Mouse (Mus musculus) embryo, embryonic 11 days (tissue): ENCODE results near the gene Usp17la.
"Not testable (repeated sequence)": the region's sequence is repeated elsewhere in the genome, so short reads cannot be mapped to it uniquely, and the experiment has no call there.

Experiments used
- DNase-seq: peaks from one replicate; pipeline ENCODE4 v3.0.0-alpha.2; 2015

Gene Usp17la

DNA sequence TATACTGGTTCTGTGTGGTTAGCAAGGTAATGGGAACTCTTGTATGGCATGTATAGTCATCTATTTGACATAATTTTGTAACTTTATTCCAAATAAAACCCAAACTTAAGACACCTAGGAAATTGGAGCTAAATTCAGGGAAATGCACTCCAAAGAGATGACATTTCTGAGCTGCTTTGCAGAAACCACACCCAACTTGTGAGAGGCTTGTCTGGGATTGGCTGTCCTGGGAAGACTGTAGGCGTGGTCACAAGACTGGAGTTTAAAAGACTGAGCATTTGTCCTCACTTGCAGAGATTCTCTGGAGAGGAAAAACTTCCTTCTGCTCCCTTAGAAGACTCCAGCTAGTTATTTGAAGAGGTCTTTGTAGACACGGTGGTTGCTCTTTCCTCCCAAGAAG, at the start of gene Usp17la:
Gene Usp17la (plus strand): TSS at position 301 of the 400 bp plus-strand sequence.
- not testable (repeated sequence) for DNase-seq

DNA sequence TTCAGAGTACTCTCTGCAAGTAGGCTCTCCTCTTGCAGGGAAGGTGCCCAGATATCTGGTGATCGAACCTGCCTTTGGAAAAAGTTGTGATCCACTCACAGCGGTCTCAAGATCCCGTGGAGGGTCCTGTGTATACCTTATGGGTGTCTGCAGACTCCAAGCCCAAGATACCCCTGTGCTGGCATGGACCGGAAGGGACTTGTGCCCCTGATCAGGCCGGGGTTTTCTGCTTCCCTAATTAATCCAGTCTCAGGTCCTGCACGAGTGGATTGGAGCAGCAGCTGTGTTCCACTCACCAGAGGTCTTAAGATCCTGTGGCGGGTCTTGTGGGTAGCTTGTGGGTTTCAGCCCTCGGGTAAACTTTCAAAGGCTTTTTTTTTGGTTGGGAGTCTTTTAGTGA, 46.5 kb upstream of the Usp17la start:
- DNase-seq = not testable (repeated sequence)

DNA sequence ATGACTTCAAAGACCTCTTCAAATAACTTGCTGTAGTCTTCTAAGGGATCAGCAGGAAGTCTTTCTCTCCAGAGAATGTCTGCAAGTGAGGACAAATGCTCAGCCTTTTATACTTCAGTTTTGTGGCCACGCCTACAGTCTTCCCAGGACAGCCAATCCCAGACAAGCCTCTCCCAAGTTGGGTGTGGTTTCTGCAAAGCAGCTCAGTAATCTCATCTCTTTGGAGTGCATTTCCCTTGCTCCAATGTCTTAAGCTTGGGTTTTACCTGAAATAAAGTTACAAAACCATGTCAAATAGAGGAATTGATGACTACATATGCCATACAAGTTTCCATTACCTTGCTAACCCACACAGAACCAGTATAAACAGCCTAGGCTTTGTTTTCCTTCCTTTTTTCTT, 14.3 kb upstream of the Usp17la start, which contains the start of gene Usp17lb:
Gene Usp17lb (minus strand): TSS at position 101 of the 400 bp plus-strand sequence.
- DNase-seq = no peak

DNA sequence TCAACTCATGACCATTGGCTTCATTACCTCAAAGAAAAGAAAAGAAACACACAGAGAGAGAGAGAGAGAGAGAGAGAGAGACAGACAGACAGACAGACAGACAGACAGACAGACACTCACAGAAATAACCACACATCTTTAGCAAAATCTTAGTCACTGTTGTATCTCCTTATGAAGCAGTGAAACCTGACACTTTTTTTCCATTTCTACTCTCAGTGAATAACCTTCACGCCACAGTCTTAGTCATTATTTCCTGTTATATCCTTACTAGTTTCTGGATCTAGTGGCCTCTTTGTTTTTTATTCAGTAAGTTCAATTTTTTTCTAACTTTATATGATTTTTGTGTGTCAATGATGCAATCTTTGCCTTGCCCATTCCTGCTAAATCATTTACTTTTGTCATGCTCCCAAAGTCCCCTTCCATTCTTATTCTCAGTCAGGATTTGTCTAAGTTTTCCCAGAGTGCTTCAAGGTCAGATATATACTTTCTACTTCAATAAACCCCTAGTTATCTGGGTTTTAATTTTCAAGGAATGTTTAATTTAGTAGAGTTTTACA, 13.0 kb upstream of the Usp17la start:
- DNase-seq = no peak

DNA sequence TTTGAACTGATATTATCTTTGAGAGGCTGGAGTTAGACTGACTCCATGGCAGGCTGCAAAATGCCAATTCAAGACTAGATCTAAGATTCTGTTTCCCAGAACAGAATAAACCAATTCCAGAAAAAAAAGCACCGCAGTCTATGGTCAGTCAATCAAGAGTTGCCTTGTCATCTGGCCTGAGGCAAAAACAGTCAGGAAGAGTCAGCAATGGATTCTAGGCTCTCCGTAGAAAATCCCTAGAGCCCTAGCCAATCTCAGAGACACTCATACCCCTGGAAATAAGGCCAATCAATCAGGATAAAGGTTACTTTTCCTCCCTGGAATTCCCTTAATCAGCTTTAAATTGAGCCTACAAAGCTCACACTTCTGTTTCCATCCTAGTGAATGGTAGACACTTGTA, 5.3 kb upstream of the Usp17la start:
- peak; percentile 0 for DNase-seq

DNA sequence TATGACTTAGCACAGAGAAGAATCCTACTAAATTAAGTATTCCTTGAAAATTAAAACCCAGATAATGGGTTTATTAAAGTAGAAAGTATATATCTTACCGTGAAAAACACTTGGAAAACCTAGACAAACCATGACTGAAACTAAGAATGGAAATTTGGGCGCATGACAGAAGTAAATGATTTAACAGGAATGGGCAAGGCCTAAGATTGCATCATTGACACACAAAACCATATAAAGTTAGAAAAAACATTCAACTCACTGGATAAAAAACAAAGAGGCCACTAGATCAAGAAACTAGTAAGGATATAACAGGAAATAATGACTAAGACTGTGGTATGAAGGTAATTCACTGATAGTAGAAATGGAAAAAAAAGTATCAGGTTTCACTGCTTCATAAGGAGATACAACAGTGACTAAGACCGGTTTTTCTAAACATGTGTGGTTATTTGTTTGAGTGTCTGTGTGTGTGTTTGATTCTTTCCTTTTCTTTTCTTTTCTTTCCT, 1.5 kb upstream of the Usp17la start:
- no peak for DNase-seq

DNA sequence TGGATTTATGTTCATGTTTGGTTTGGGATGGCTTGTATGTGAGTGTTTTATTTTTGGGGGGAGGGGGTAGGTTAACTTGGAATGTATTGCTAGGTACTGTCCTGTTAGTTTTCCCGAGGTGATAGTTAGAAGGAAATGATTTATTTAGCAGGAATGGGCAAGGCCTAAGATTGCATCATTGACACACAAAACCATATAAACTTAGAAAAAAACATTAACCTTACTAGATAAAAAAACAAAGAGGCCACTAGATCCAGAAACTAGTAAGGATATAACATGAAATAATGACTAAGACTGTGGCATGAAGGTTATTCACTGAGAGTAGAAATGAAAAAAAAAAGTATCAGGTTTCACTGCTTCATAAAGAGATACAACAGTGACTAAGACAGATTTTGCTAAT, 874 bp downstream of the Usp17la start:
- no peak for DNase-seq

DNA sequence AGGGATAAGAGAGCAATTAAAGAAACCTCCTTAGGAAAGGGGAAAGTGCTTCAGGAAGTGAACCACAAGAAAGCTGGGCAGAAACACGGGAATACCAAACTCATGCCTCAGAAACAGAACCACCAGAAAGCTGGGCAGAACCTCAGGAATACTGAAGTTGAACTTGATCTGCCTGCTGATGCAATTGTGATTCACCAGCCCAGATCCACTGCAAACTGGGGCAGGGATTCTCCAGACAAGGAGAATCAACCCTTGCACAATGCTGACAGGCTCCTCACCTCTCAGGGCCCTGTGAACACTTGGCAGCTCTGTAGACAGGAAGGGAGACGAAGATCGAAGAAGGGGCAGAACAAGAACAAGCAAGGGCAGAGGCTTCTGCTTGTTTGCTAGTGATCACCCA, 4.6 kb downstream of the Usp17la start:
- no peak for DNase-seq

DNA sequence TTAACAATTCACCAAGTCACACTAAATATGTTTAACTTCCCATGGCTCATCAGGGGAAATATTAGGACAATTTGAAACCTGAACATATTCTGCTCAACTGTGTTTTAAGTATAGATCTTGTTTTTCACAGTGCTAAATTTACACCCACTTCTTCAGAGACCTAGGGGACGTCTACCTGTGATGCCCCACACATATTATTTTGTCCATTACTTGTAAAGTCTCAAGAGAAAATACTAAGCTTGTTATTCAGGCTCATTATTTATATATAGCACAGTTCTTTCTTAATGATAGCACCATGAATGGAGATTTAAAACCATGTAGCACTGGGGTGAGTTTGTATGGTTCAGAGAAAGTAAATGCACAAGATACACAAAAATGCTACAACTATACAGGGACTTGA, 20.9 kb downstream of the Usp17la start, which contains the start of gene Olfr665:
Gene Olfr665 (plus strand): TSS at position 301 of the 400 bp plus-strand sequence.
- DNase-seq = no peak

DNA sequence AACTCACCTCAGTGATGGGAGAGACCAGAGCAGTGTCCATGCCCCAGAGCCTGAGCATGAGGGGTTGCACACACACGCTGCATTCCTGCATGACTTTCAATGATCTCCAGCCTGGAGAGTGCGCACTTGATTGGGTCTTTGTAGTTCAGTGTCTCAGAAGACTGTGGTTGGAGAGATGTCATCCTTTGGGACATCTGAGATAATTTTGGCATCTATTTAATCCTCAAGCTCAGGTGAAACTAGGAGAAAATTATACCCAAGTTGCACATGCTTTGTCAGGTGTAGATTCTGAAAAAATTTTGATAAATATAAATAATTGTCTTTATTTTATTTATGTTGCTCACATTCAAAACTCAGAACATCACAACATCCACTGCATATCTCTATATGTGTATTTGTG, 39.0 kb downstream of the Usp17la start, which contains the start of gene Olfr666:
Gene Olfr666 (minus strand): TSS at position 101 of the 400 bp plus-strand sequence.
- no peak for DNase-seq
